Mouse (Mus musculus): ENCODE data around the gene Cuedc2.

Cuedc2 gene

GRCm38 (mm10) chr19:46338331-46338936, at the start of gene Cuedc2:
Gene Cuedc2 (minus strand): TSS chr19:46338702.
- in situ Hi-C loops (cut with MboI): no loop called here

GRCm38 (mm10) chr19:46382275-46382674, 43.8 kb upstream of the Cuedc2 start:
- in situ Hi-C loops (cut with MboI): no loop called here

- in situ Hi-C loops (cut with MboI): no loop called here
Observed at GRCm38 (mm10) chr19:46375891-46376290, 37.4 kb upstream of the Cuedc2 start.

GRCm38 (mm10) chr19:46375489-46375888, 37.0 kb upstream of the Cuedc2 start:
- in situ Hi-C loops (cut with MboI): no loop called here

- in situ Hi-C loops (cut with MboI): no loop called here
Observed at GRCm38 (mm10) chr19:46374477-46375088, 36.1 kb upstream of the Cuedc2 start.

GRCm38 (mm10) chr19:46369204-46369603, 30.7 kb upstream of the Cuedc2 start:
- in situ Hi-C loops (cut with MboI): no loop called here

GRCm38 (mm10) chr19:46367798-46368590, 29.5 kb upstream of the Cuedc2 start:
- in situ Hi-C loops (cut with MboI): no loop called here

- in situ Hi-C loops (cut with MboI): no loop called here
Observed at GRCm38 (mm10) chr19:46363294-46364009, 24.9 kb upstream of the Cuedc2 start.

GRCm38 (mm10) chr19:46362104-46362503, 23.6 kb upstream of the Cuedc2 start:
- in situ Hi-C loops (cut with MboI): no loop called here

- in situ Hi-C loops (cut with MboI): no loop called here
Observed at GRCm38 (mm10) chr19:46358381-46358780, 19.9 kb upstream of the Cuedc2 start.

GRCm38 (mm10) chr19:46357344-46358280, 19.1 kb upstream of the Cuedc2 start:
- in situ Hi-C loops (cut with MboI): no loop called here

GRCm38 (mm10) chr19:46356701-46357138, 18.2 kb upstream of the Cuedc2 start:
- in situ Hi-C loops (cut with MboI): no loop called here

- in situ Hi-C loops (cut with MboI): no loop called here
Observed at GRCm38 (mm10) chr19:46350168-46350932, 11.8 kb upstream of the Cuedc2 start, which contains the start of gene 2310034G01Rik. Gene 2310034G01Rik (minus strand): TSS chr19:46350302.

- in situ Hi-C loops (cut with MboI): no loop called here
Observed at GRCm38 (mm10) chr19:46349550-46349949, 11.0 kb upstream of the Cuedc2 start.

- in situ Hi-C loops (cut with MboI): no loop called here
Observed at GRCm38 (mm10) chr19:46348761-46349458, 10.4 kb upstream of the Cuedc2 start.

- in situ Hi-C loops (cut with MboI): no loop called here
Observed at GRCm38 (mm10) chr19:46347936-46348668, 9.6 kb upstream of the Cuedc2 start.

GRCm38 (mm10) chr19:46347146-46347545, 8.6 kb upstream of the Cuedc2 start:
- in situ Hi-C loops (cut with MboI): no loop called here

GRCm38 (mm10) chr19:46344710-46345419, 6.4 kb upstream of the Cuedc2 start:
- in situ Hi-C loops (cut with MboI): no loop called here

All from mature B cell (primary cell).